Mouse (Mus musculus) neural tube, embryonic 12.5 days (tissue): ENCODE data around the gene Itga5. TPM values are rescaled to one million over a fixed set of nuclear protein-coding genes. Genes with fewer than 3 reads are reported as not detected.
A peak's percentile ranks its signal among the peaks of the same experiment; 100 is the strongest.

Experiments
- ATAC-seq: fragments of 200-750 bp; cut with Nextera tagmentation; 2 replicates; pipeline ENCODE4 v1.8.0; 2017; ENCODE audit warnings: low read depth, mild to moderate bottlenecking, moderate TSS enrichment, moderate library complexity; ENCODE audit not compliant: low FRiP score
- H3K27ac ChIP-seq: fragments of 300-500 bp; sonication (generic); 2 replicates; pipeline ENCODE4 v1.5.1; 2016
- H3K27me3 ChIP-seq: fragments of 300-500 bp; sonication (generic); replicated peaks from 2 replicates; pipeline ENCODE4 v1.6.1; 2016; ENCODE audit warnings: mild to moderate bottlenecking
- H3K36me3 ChIP-seq: fragments of 300-500 bp; sonication (generic); 2 replicates; pipeline ENCODE4 v1.6.1; 2016; ENCODE audit warnings: mild to moderate bottlenecking
- H3K4me1 ChIP-seq: fragments of 300-500 bp; sonication (generic); 2 replicates; pipeline ENCODE4 v1.6.1; 2016
- H3K4me2 ChIP-seq: fragments of 300-500 bp; sonication (generic); replicated peaks from 2 replicates; pipeline ENCODE4 v1.6.1; 2016; ENCODE audit warnings: mild to moderate bottlenecking
- H3K4me3 ChIP-seq: fragments of 300-500 bp; sonication (generic); 2 replicates; pipeline ENCODE4 v1.5.1; 2016
- H3K9ac ChIP-seq: fragments of 300-500 bp; sonication (generic); 2 replicates; pipeline ENCODE4 v1.6.1; 2016; ENCODE audit warnings: mild to moderate bottlenecking
- H3K9me3 ChIP-seq: fragments of 300-500 bp; sonication (generic); 2 replicates; pipeline ENCODE4 v1.6.1; 2016; ENCODE audit warnings: mild to moderate bottlenecking
- WGBS: fragments of 180-500 bp; shearing (Covaris S2); methylation state at CpG from one replicate; pipeline ENCODE4 v1.1.7; 2016; 5-methylcytosine and 5-hydroxymethylcytosine counted together
- polyA plus RNA-seq: library from polyadenylated mRNA; unstranded; fragments of >200 nt; fragmentation: Nextera tagmentation; extraction: Ambion mirVana; gene quantifications from 2 replicates; pipeline ENCODE4 v1.2.1, GENCODE M21; 2016

Gene Itga5
- polyA plus RNA-seq, 1 experiment from 2014 or later = 19.9 TPM

- peaks cover 4% of the 10 kb centered on the region for H3K27me3 ChIP-seq
- peaks cover 19% of the 10 kb centered on the region for H3K4me1 ChIP-seq
- no peak for ATAC-seq
- H3K4me2 ChIP-seq = no peak overlapping the region
- WGBS = 72% methylated on average over 5 of the region's 5 CpGs
- no peaks in the 10 kb centered on the region for H3K9me3 ChIP-seq
- no peak overlapping the region for H3K9ac ChIP-seq
- no peak overlapping the region for H3K27ac ChIP-seq
- H3K36me3 ChIP-seq = no peaks in the 10 kb centered on the region
- no peak overlapping the region for H3K4me3 ChIP-seq
Measured at GRCm38 (mm10) chr15:103333738-103334137, 32.8 kb downstream of the Itga5 start.

DNA sequence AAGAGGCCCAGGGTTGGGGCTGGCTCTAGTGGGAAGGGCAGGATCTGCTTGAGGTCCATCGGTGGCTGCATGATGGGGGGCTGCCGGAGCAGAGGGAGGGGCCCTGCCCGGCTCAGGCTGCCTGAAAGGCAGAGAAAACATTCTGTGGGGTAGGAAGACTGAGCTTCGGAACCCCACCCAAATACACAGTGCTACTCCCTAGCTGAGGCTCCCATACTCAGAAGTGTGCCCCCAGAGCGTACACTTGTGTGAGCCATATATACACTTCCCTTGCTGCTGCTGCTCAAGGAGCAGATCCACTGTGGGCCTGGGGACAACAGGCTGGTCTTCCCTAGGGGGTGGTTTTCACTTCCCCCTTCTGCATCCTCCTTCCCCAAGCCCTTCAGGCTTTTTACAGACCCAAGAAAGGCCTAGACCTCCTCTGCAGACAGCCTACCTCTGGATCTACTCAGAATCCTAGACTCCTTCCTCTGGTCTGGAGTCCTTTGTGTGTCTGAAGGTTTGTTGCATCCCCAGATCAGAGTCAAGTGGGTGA, 33.4 kb downstream of the Itga5 start:
- Histone ChIP-seq H3K9ac (no peak overlapping the region), H3K4me1 (peaks cover 18% of the 10 kb centered on the region), H3K27me3 (no peaks in the 10 kb centered on the region; the same call in 1 of the 2 replicates), H3K4me2 (no peak overlapping the region), H3K36me3 (no peaks in the 10 kb centered on the region), H3K4me3 (no peak overlapping the region), H3K27ac (no peak overlapping the region), H3K9me3 (no peaks in the 10 kb centered on the region)
- ATAC-seq = no peak; the same call in 1 of the 2 replicates
- 64% methylated on average over 5 of the region's 5 CpGs for WGBS

- Histone ChIP-seq H3K9ac (peak overlapping the region; percentile 86), H3K27ac (peak overlapping the region; percentile 60), H3K36me3 (peaks cover 8% of the 10 kb centered on the region), H3K4me1 (peaks cover 33% of the 10 kb centered on the region), H3K9me3 (no peaks in the 10 kb centered on the region), H3K4me3 (peak overlapping the region; percentile 86), H3K27me3 (no peaks in the 10 kb centered on the region), H3K4me2 (peak overlapping the region; percentile 87)
- ATAC-seq = peak; percentile 95
- WGBS = 1% methylated on average over 39 of the region's 40 CpGs
Measured at GRCm38 (mm10) chr15:103323455-103324247, 42.9 kb downstream of the Itga5 start.

DNA sequence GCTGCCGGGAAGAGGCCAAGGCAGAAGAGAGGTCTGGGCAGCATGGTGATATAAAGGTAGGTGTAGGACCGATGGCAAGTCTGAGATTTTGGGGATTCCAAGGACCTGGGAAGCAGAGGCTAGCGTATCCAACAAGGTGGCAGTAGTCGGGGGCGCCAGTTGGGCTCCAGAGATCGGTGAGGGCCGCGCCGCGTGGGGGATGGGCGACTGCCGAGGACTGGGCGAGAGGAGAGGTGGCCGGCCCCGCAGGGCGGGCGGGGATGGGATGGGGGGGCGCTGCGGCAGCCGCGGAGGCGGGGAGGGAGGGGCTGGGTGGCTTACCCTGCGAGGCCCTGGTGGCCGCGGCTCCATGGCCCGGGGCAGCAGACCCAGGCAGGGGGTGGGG, 43.5 kb downstream of the Itga5 start:
- Histone ChIP-seq H3K4me3 (peak overlapping the region; percentile 86), H3K4me2 (peak overlapping the region; percentile 87), H3K27me3 (no peaks in the 10 kb centered on the region), H3K9me3 (no peaks in the 10 kb centered on the region), H3K4me1 (peaks cover 33% of the 10 kb centered on the region), H3K27ac (peak overlapping the region; percentile 60), H3K9ac (peak overlapping the region; percentile 86), H3K36me3 (peaks cover 14% of the 10 kb centered on the region)
- peak; percentile 61 for ATAC-seq
- WGBS = 1% methylated on average over 14 of the region's 26 CpGs

DNA sequence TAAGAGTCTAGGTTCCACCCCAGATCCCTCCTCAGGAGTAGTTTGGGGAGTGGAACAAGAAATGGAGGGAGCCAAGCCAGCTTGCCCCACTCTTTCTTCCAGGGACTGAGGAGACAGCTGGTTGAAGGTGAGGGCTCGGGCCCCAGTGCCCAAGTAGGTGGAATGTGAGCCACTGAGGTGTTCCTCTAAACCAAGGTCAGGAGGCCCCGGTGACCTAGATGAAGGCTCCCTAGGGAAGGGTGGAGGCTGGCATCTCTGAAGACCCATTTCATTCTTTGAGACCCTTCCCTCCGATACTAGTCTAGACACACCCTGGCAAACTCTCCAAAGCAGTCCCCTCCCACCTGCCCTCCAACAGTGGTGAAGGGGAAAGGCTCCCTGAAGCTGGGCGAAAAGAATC, 44.2 kb downstream of the Itga5 start:
- Histone ChIP-seq H3K9ac (peak overlapping the region; percentile 86), H3K4me3 (peak overlapping the region; percentile 86), H3K4me1 (peaks cover 33% of the 10 kb centered on the region), H3K36me3 (peaks cover 21% of the 10 kb centered on the region), H3K27me3 (no peaks in the 10 kb centered on the region), H3K27ac (no peak overlapping the region), H3K4me2 (peak overlapping the region; percentile 87), H3K9me3 (no peaks in the 10 kb centered on the region)
- ATAC-seq = no peak
- 47% methylated on average over 4 of the region's 4 CpGs for WGBS

DNA sequence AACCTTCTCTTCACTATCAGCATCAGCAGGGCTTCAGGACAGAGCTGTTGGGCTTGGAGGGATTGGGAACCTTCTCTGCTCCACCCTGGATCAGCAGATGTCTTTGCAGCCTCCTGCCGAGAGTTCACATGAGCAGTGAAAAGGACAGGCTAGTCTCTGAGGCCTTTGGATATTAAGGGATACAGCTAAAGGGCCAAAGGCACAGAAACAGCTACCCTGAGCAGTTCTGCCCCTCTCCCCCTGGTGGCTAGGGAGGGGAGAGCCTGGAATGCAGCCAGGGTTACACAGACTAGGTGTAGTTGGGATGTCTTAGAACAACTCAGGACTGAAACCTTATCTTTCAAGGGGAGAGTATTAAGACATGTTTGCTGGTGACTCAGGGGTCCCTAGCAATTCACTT, 45.5 kb downstream of the Itga5 start:
- Histone ChIP-seq H3K27ac (no peak overlapping the region), H3K4me1 (peaks cover 33% of the 10 kb centered on the region), H3K36me3 (peaks cover 34% of the 10 kb centered on the region), H3K4me2 (no peak overlapping the region), H3K4me3 (no peak overlapping the region), H3K9me3 (no peaks in the 10 kb centered on the region), H3K9ac (no peak overlapping the region), H3K27me3 (no peaks in the 10 kb centered on the region)
- 69% methylated on average over 1 of the region's 1 CpGs for WGBS
- ATAC-seq = no peak

- peaks cover 49% of the 10 kb centered on the region for H3K4me1 ChIP-seq
- H3K27ac ChIP-seq = no peak overlapping the region
Measured at GRCm38 (mm10) chr15:103318201-103318816, 48.3 kb downstream of the Itga5 start.

GRCm38 (mm10) chr15:103317731-103318130, 48.8 kb downstream of the Itga5 start:
- H3K4me1 ChIP-seq = peaks cover 46% of the 10 kb centered on the region
- no peak for ATAC-seq
- H3K4me3 ChIP-seq = no peak overlapping the region
- no peak overlapping the region for H3K4me2 ChIP-seq
- no peaks in the 10 kb centered on the region for H3K27me3 ChIP-seq
- peaks cover 40% of the 10 kb centered on the region for H3K36me3 ChIP-seq
- no peak overlapping the region for H3K27ac ChIP-seq
- H3K9ac ChIP-seq = no peak overlapping the region
- no peaks in the 10 kb centered on the region for H3K9me3 ChIP-seq
- 94% methylated on average over 8 of the region's 8 CpGs for WGBS

More at GRCm38 (mm10) chr15:103318201-103318816, 48.3 kb downstream of the Itga5 start:
- H3K36me3 ChIP-seq = peaks cover 40% of the 10 kb centered on the region
- no peak overlapping the region for H3K4me2 ChIP-seq
- no peak overlapping the region for H3K9ac ChIP-seq
- no peaks in the 10 kb centered on the region for H3K9me3 ChIP-seq
- ATAC-seq = no peak
- H3K4me3 ChIP-seq = no peak overlapping the region
- WGBS = 67% methylated on average over 3 of the region's 3 CpGs
- H3K27me3 ChIP-seq = no peaks in the 10 kb centered on the region

GRCm38 (mm10) chr15:103317120-103317519, 49.4 kb downstream of the Itga5 start:
- H3K27ac ChIP-seq = no peak overlapping the region
- H3K4me1 ChIP-seq = peaks cover 40% of the 10 kb centered on the region
- H3K4me2 ChIP-seq = no peak overlapping the region
- H3K9ac ChIP-seq = no peak overlapping the region
- peaks cover 40% of the 10 kb centered on the region for H3K36me3 ChIP-seq
- H3K9me3 ChIP-seq = no peaks in the 10 kb centered on the region
- ATAC-seq = no peak
- no peaks in the 10 kb centered on the region for H3K27me3 ChIP-seq
- H3K4me3 ChIP-seq = no peak overlapping the region

GRCm38 (mm10) chr15:103315979-103316776, 50.4 kb downstream of the Itga5 start:
- no peaks in the 10 kb centered on the region for H3K27me3 ChIP-seq
- peaks cover 40% of the 10 kb centered on the region for H3K36me3 ChIP-seq
- H3K27ac ChIP-seq = no peak overlapping the region
- WGBS = 94% methylated on average over 10 of the region's 10 CpGs
- H3K4me2 ChIP-seq = no peak overlapping the region
- no peaks in the 10 kb centered on the region for H3K9me3 ChIP-seq
- no peak overlapping the region for H3K9ac ChIP-seq
- peaks cover 31% of the 10 kb centered on the region for H3K4me1 ChIP-seq
- ATAC-seq = no peak
- H3K4me3 ChIP-seq = no peak overlapping the region

GRCm38 (mm10) chr15:103315011-103315502, 51.5 kb downstream of the Itga5 start:
- ATAC-seq = peak; percentile 85
- Histone ChIP-seq H3K4me3 (peak overlapping the region; percentile 26), H3K4me1 (peaks cover 25% of the 10 kb centered on the region), H3K4me2 (peak overlapping the region; percentile 68), H3K9me3 (no peaks in the 10 kb centered on the region), H3K9ac (peak overlapping the region; percentile 54), H3K36me3 (peaks cover 36% of the 10 kb centered on the region), H3K27ac (no peak overlapping the region), H3K27me3 (no peaks in the 10 kb centered on the region)
- WGBS = 5% methylated on average over 18 of the region's 18 CpGs
